Mouse (Mus musculus) cerebellum, postnatal 36 days (tissue): ENCODE measurements at regions not wholly inside any gene's neighbourhood (a gene's known extent, or its start where the extent isn't known, plus 50 kb on each side); places are given as distances from the start of the nearest gene placed in this dataset.

ENCODE experiments used
- DNase-seq, 2 experiments: peaks; one replicate each; pipeline ENCODE4 v3.0.0; 2021 to 2022; ENCODE audit warnings: mixed read lengths in 2 of 2

- peak in 1 of 2 experiments; percentile 16 for DNase-seq
Measured at GRCm38 (mm10) chr4:29034406-29034805, 221.5 kb downstream of the Epha7 start.

- no peak for DNase-seq
Measured at GRCm38 (mm10) chr4:29039993-29040392, 227.1 kb downstream of the Epha7 start.

DNA sequence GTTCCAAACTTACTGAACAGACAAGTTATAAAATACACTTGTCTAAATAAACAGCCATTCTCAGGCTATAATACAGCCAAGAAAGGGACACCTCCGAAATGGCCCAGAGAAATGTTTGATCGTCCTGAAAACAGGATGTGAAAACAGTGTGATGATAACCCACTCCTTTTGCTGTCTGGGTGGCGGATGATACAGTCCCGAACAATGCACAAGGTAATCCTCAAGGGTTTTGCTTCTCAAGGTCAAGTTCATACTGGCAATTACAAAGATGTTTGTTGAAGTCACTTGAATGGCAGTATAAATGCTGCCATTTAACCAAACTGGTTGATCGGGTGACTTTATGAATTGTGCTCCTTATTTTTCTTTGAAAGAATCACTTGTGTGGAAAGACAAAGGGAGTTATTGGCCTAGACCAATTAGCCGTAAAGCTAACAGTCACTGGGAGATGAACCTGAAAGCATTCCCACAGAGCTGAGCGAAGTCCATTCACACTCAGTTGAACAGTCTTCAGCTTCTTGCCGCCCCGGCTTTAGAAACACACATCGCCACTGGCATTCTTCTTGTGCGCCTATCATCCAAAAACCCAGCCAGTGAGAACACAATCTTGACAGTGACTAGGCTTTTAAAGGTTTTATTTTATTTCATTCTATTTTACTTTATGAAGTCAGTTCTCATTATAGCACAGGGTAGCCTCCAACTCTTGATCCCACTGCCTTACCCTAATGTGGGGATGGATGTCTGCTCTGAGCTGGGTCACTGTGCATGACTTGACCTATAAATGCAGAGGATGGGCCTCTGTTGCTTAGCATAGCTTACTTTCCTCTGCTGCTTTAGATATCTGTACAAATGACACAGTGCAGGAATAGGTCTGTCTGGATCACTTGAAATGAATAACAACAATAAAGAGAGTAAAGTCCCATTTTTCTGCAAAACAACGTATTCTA lies 256.0 kb downstream of the Epha7 start:
- DNase-seq: no peak

- no peak for DNase-seq
Measured at GRCm38 (mm10) chr4:29074204-29074603, 261.3 kb downstream of the Epha7 start.

GRCm38 (mm10) chr4:29074851-29075250 lies 261.9 kb downstream of the Epha7 start:
- no peak for DNase-seq

DNA sequence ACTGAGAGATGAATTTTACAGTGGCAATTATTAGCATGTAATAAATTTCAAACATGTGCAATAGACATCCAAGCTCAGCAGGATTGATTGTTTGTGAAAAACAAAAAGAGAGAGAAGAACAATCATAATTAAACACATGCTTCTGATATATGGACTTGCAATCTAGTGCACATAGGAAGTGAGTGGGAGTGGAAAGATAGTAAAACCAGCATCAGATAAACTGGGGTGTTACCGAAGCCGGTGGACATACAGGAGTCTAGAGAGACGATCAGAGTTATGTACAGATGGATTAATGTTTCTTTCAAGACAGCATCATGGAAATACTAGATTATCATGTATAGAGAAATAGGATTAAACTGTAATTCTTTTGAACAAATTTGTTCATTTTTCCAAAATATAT lies 263.8 kb downstream of the Epha7 start:
- DNase-seq: no peak

- no peak for DNase-seq
Measured at GRCm38 (mm10) chr4:29078391-29078790, 265.5 kb downstream of the Epha7 start.

- no peak for DNase-seq
Measured at GRCm38 (mm10) chr4:29083545-29084290, 270.8 kb downstream of the Epha7 start.

GRCm38 (mm10) chr4:29090949-29091348 lies 278.0 kb downstream of the Epha7 start:
- DNase-seq: no peak

DNA sequence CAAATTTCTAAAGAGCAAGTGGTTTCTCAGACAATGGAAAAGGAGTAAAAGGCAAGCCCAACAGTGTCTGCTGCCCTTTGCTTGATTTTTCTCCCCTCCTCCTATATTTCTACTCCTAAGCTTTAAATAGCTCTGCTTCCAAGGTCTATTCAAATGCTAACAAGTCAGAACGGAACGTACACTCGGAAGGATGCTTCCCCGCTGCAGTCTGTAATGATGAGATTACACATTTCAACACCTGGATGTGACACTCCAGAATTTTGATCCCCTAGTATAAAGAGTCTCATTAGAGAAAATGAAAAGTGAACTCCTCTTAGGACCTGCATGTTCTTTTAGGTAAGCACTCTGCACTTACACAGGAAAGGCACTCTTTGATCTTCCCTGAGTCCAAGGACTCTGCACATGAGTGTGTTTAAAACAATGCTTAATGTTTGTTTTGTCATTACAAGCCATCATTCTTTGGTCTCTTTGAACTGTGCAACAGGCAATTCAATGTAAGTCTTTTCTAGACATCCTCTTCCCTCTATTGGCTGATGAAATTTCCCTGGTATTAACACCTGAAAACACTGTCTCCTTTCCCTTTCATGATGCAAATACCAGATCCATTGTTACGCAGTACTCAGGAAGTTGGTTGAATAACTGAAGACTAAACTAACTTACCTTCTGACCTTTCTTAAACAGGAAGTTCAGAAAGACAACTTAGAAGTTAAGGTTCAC lies 278.7 kb downstream of the Epha7 start:
- DNase-seq: no peak

- DNase-seq: no peak
Measured at GRCm38 (mm10) chr4:29102373-29102772, 289.4 kb downstream of the Epha7 start.

DNA sequence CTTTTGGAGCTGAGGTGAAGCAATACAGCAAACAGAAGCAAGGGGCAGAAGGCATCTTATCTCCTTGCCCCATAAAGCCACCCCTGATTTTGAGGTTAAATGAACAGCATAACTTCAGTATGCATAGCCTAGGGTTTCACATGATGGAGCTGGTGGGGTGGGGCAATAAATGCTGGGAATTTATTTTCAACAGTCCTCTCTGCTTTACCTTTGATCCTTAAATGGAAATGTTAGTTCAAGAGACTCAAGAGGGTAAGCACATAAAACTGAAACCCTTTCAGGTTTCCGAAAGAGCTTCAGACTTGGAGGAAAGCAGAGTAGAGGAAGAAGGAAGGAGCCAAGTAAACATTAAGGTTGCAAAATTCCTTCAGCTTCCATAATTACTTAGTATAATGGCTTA lies 290.5 kb downstream of the Epha7 start:
- DNase-seq: no peak

DNA sequence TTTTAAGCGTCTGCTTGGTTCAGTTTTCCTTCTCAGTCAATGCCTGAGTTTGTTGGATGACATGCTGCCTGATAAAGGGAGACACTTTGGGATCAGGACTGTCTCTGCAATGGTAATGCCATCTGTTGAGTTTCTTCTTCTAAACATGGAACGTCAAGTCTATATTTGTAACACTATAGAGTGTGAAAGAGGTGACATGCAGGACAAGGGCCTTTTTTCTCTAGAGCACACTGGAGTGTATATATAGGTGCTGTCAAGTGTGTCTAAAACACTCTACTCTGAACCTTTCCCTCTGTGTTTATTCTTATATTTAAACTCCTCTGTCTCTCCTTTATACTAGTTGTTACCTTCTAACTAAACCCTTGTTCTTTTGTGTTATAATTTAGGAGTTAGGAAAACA lies 299.6 kb downstream of the Epha7 start:
- no peak for DNase-seq

DNA sequence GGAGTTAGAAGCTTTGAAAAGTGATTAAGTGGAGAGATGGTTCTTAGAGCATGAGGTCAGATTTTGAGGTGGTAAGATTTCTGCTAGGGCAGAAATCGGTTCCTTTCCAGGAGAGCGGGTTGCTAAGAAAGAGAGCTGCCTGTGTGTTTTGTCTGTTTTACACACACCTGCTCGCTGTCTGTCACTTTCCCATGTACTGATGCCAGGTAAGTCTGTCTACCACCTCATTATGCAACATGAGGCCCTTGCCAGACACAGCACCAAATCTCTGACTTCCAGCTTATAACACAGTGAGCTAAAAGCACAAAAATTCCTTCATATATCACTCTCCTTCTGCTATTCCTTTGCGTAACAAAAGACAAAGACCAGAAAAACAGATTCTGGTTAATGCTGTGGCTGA lies 304.1 kb downstream of the Epha7 start:
- DNase-seq: peak in 1 of 2 experiments; percentile 7

GRCm38 (mm10) chr4:29117926-29118325 lies 305.0 kb downstream of the Epha7 start:
- DNase-seq: peak; percentile 59 to 67

DNA sequence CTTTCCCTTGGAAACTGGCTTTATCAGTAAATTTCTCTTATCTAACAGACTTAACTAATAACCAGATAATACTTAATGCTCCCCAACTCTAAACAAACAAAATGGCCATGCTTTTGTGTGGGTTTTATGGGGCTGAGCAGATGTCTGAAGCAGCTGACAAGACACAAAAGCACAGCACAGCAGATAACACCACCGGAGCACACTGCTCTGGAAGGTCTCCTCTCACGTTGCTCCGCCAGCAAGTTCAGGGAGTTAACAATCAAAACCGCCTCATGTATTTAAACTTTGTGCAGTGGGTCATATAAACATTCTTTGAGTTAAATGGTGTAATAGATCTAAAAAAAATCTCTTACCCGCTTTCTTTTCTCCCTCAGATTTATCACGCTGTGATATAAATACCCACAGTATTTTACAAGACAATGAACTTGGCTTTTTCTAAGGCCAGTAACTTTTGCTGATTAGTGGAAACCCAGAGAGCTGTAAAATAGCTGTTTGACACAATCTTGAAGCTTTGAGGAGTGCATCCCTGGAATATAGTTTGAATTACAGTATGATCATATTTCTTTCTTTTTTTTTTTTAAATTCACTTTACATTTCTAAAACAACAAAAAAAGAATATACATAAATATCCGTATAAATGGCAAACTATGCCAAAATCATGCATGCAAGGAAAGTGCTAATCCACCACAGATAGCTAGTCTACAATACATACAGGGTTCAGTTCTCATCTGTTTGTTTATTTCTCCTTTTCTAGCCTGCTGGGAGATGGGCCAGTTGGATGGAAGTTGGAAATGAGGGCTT lies 305.9 kb downstream of the Epha7 start:
- DNase-seq: no peak

DNA sequence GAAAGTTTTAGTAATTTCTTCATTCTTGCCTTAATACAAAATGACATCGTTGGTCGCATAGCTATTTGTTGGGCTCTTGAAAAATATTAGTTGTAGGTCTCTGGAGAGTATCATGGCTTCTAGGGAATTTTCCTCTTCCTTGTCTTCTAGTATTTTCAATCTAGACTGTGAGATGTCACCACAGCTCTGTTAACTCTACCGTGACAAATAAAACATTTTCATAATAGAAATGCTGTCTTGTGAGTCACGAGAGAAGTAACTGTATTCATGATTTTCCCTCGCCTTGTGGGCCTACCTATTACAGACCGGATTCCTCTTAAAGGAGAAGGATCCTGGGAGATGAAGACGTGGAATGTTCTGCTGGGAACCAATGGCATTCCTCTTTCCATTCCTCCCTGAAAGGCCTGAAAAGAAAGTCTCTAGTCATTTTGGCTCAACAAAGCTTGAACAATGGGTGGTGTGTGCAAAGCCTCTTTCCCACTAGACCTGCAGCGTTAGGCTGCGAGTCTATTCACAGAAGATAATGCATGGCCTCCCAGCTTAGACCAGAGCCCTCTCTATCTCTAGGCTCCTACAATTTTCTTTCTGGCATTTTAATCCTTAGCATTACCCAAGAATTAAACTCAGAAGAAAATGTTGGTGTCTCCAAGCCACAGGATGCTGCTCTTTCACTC lies 306.7 kb downstream of the Epha7 start:
- no peak for DNase-seq

GRCm38 (mm10) chr4:29123697-29124377 lies 310.9 kb downstream of the Epha7 start:
- DNase-seq: no peak

DNA sequence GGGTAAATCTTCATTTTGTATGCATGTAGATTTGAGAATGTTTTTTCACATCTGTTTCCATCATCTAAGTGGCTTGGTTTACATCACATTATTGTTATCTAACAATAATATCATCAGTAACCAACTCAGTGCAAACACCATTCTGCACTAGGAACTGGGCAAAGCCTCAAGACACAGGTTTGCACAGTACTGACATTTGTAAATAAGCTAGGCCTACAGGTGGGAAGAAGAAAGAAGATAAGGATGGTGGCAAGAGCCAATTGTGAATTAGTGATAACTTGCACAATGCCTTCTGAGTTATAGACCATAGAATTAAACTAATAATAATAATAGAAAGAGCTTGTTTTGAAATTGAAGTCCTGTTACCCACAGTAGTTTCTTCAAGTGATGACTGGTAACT lies 317.6 kb downstream of the Epha7 start:
- no peak for DNase-seq

- DNase-seq: no peak
Measured at GRCm38 (mm10) chr4:29133404-29134307, 320.7 kb downstream of the Epha7 start.
